Mouse (Mus musculus) hindbrain, embryonic 15.5 days (tissue): Measurements from ENCODE around the gene Ttll5. TPM values are rescaled to one million over a fixed set of nuclear protein-coding genes. Genes with fewer than 3 reads are reported as not detected.

Experiments
- ATAC-seq: fragments of 200-750 bp; cut with Nextera tagmentation; 2 replicates; pipeline ENCODE4 v1.8.0; 2017; ENCODE audit warnings: low read depth, moderate number of reproducible peaks, moderate TSS enrichment; ENCODE audit not compliant: low FRiP score
- H3K27ac ChIP-seq: fragments of 300-500 bp; sonication (generic); replicated peaks from 2 replicates; pipeline ENCODE4 v1.5.1; 2015; ENCODE audit warnings: mild to moderate bottlenecking, inconsistent platforms
- H3K27me3 ChIP-seq: fragments of 300-500 bp; sonication (generic); 2 replicates; pipeline ENCODE4 v1.6.1; 2015; ENCODE audit warnings: control low read depth, inconsistent platforms
- H3K36me3 ChIP-seq: fragments of 300-500 bp; sonication (generic); 2 replicates; pipeline ENCODE4 v1.6.1; 2015; ENCODE audit warnings: control low read depth, inconsistent platforms
- H3K4me1 ChIP-seq: fragments of 300-500 bp; sonication (generic); replicated peaks from 2 replicates; pipeline ENCODE4 v1.6.1; 2015; ENCODE audit warnings: control low read depth, inconsistent platforms
- H3K4me2 ChIP-seq: fragments of 300-500 bp; sonication (generic); 2 replicates; pipeline ENCODE4 v1.6.1; 2015; ENCODE audit warnings: moderate library complexity, mild to moderate bottlenecking, inconsistent platforms
- H3K4me3 ChIP-seq: fragments of 300-500 bp; sonication (generic); 2 replicates; pipeline ENCODE4 v1.5.1; 2015; ENCODE audit warnings: mild to moderate bottlenecking, inconsistent platforms
- H3K9ac ChIP-seq: fragments of 300-500 bp; sonication (generic); 2 replicates; pipeline ENCODE4 v1.6.1; 2015; ENCODE audit warnings: inconsistent platforms
- H3K9me3 ChIP-seq: fragments of 300-500 bp; sonication (generic); 2 replicates; pipeline ENCODE4 v1.6.1; 2016; ENCODE audit warnings: control low read depth, inconsistent platforms
- WGBS: fragments of 180-500 bp; shearing (Covaris S2); methylation state at CpG from one replicate; pipeline ENCODE4 v1.1.7; 2015; 5-methylcytosine and 5-hydroxymethylcytosine counted together
- polyA plus RNA-seq: library from polyadenylated mRNA; unstranded; fragments of >200 nt; fragmentation: Nextera tagmentation; extraction: Ambion mirVana; gene quantifications from 2 replicates; pipeline ENCODE4 v1.2.1, GENCODE M21; 2015

Gene Ttll5
- polyA plus RNA-seq, 1 experiment from 2014 or later, result 11.8 TPM

- Histone ChIP-seq H3K27ac (no peak overlapping the region), H3K4me1 (no peaks in the 10 kb centered on the region), H3K9ac (no peak overlapping the region), H3K4me2 (no peak overlapping the region), H3K36me3 (0 out of 2 replicates have a peak, but pooled peaks cover 5% of the 10 kb centered on the region), H3K27me3 (no peaks in the 10 kb centered on the region), H3K9me3 (no peaks in the 10 kb centered on the region), H3K4me3 (no peak overlapping the region)
- WGBS, result 87% methylated on average over 8 of the region's 8 CpGs
- no peak for ATAC-seq
Observed at GRCm38 (mm10) chr12:85850661-85851060, 26.2 kb downstream of the Ttll5 start.

- Histone ChIP-seq H3K27ac (no peak overlapping the region), H3K4me1 (no peaks in the 10 kb centered on the region; the same call in 1 of the 2 replicates), H3K9me3 (no peaks in the 10 kb centered on the region), H3K27me3 (no peaks in the 10 kb centered on the region), H3K4me3 (no peak overlapping the region), H3K36me3 (0 out of 2 replicates have a peak, but pooled peaks cover 4% of the 10 kb centered on the region), H3K9ac (no peak overlapping the region), H3K4me2 (no peak overlapping the region)
- WGBS, result 92% methylated on average over 4 of the region's 4 CpGs
- no peak for ATAC-seq
Observed at GRCm38 (mm10) chr12:85853836-85854235, 29.4 kb downstream of the Ttll5 start.

GRCm38 (mm10) chr12:85854271-85854670, 29.8 kb downstream of the Ttll5 start:
- ATAC-seq, result no peak
- H3K36me3 ChIP-seq, result 0 out of 2 replicates have a peak, but pooled peaks cover 4% of the 10 kb centered on the region
- WGBS, result 83% methylated on average over 1 of the region's 1 CpGs
- no peak overlapping the region for H3K9ac ChIP-seq
- H3K9me3 ChIP-seq, result no peaks in the 10 kb centered on the region
- H3K27me3 ChIP-seq, result no peaks in the 10 kb centered on the region
- no peak overlapping the region for H3K4me2 ChIP-seq
- H3K4me3 ChIP-seq, result no peak overlapping the region
- H3K4me1 ChIP-seq, result no peaks in the 10 kb centered on the region; the same call in 1 of the 2 replicates
- no peak overlapping the region for H3K27ac ChIP-seq

- H3K27me3 ChIP-seq, result no peaks in the 10 kb centered on the region
- H3K27ac ChIP-seq, result no peak overlapping the region
- no peak overlapping the region for H3K4me3 ChIP-seq
- no peak for ATAC-seq
- no peak overlapping the region for H3K9ac ChIP-seq
- H3K9me3 ChIP-seq, result no peaks in the 10 kb centered on the region
- H3K36me3 ChIP-seq, result 0 out of 2 replicates have a peak, but pooled peaks cover 4% of the 10 kb centered on the region
- no peaks in the 10 kb centered on the region; the same call in 1 of the 2 replicates for H3K4me1 ChIP-seq
- WGBS, result 93% methylated on average over 7 of the region's 7 CpGs
- H3K4me2 ChIP-seq, result no peak overlapping the region
Observed at GRCm38 (mm10) chr12:85857300-85857699, 32.8 kb downstream of the Ttll5 start.

- Histone ChIP-seq H3K4me2 (no peak overlapping the region), H3K9me3 (no peaks in the 10 kb centered on the region), H3K27me3 (no peaks in the 10 kb centered on the region), H3K4me1 (peaks cover 6% of the 10 kb centered on the region), H3K27ac (no peak overlapping the region), H3K36me3 (peaks cover 3% of the 10 kb centered on the region; the same call in 1 of the 2 replicates), H3K9ac (no peak overlapping the region), H3K4me3 (no peak overlapping the region)
- no peak for ATAC-seq
- WGBS, result 67% methylated on average over 3 of the region's 3 CpGs
Observed at GRCm38 (mm10) chr12:85859111-85859510, 34.7 kb downstream of the Ttll5 start.

GRCm38 (mm10) chr12:85859511-85860189, 35.2 kb downstream of the Ttll5 start:
- Histone ChIP-seq H3K9ac (no peak overlapping the region), H3K4me1 (peaks cover 6% of the 10 kb centered on the region), H3K4me3 (no peak overlapping the region), H3K36me3 (peaks cover 7% of the 10 kb centered on the region; the same call in 1 of the 2 replicates), H3K9me3 (no peaks in the 10 kb centered on the region), H3K4me2 (no peak overlapping the region), H3K27me3 (no peaks in the 10 kb centered on the region), H3K27ac (no peak overlapping the region)
- ATAC-seq, result no peak
- 57% methylated on average over 3 of the region's 3 CpGs for WGBS

- WGBS, result 33% methylated on average over 2 of the region's 2 CpGs
- H3K9ac ChIP-seq, result no peak overlapping the region
- no peak for ATAC-seq
- H3K27me3 ChIP-seq, result no peaks in the 10 kb centered on the region
- H3K36me3 ChIP-seq, result peaks cover 7% of the 10 kb centered on the region; the same call in 1 of the 2 replicates
- H3K9me3 ChIP-seq, result no peaks in the 10 kb centered on the region
- H3K27ac ChIP-seq, result peak overlapping the region; percentile 39
- H3K4me1 ChIP-seq, result peaks cover 6% of the 10 kb centered on the region
- no peak overlapping the region for H3K4me3 ChIP-seq
- no peak overlapping the region for H3K4me2 ChIP-seq
Observed at GRCm38 (mm10) chr12:85862514-85862913, 38.1 kb downstream of the Ttll5 start.

- H3K27me3 ChIP-seq, result no peaks in the 10 kb centered on the region
- H3K4me2 ChIP-seq, result no peak overlapping the region
- peaks cover 14% of the 10 kb centered on the region for H3K4me1 ChIP-seq
- no peak overlapping the region for H3K27ac ChIP-seq
- peaks cover 7% of the 10 kb centered on the region; the same call in 1 of the 2 replicates for H3K36me3 ChIP-seq
- no peak overlapping the region for H3K9ac ChIP-seq
- no peak overlapping the region for H3K4me3 ChIP-seq
- ATAC-seq, result no peak
- 91% methylated on average over 3 of the region's 3 CpGs for WGBS
- no peaks in the 10 kb centered on the region for H3K9me3 ChIP-seq
Observed at GRCm38 (mm10) chr12:85865526-85865925, 41.1 kb downstream of the Ttll5 start.

- H3K9ac ChIP-seq, result no peak overlapping the region
- peaks cover 14% of the 10 kb centered on the region for H3K4me1 ChIP-seq
- H3K9me3 ChIP-seq, result no peaks in the 10 kb centered on the region
- no peaks in the 10 kb centered on the region for H3K27me3 ChIP-seq
- H3K4me2 ChIP-seq, result no peak overlapping the region
- H3K27ac ChIP-seq, result no peak overlapping the region
- no peak overlapping the region for H3K4me3 ChIP-seq
- WGBS, result 74% methylated on average over 4 of the region's 4 CpGs
- no peak for ATAC-seq
- H3K36me3 ChIP-seq, result peaks cover 7% of the 10 kb centered on the region; the same call in 1 of the 2 replicates
Observed at GRCm38 (mm10) chr12:85866624-85867023, 42.2 kb downstream of the Ttll5 start.

GRCm38 (mm10) chr12:85867125-85867524, 42.7 kb downstream of the Ttll5 start:
- peaks cover 7% of the 10 kb centered on the region; the same call in 1 of the 2 replicates for H3K36me3 ChIP-seq
- H3K4me1 ChIP-seq, result peaks cover 14% of the 10 kb centered on the region
- no peak overlapping the region for H3K27ac ChIP-seq
- H3K4me2 ChIP-seq, result no peak overlapping the region
- ATAC-seq, result no peak
- H3K4me3 ChIP-seq, result no peak overlapping the region
- no peaks in the 10 kb centered on the region for H3K27me3 ChIP-seq
- H3K9ac ChIP-seq, result no peak overlapping the region
- H3K9me3 ChIP-seq, result no peaks in the 10 kb centered on the region

- Histone ChIP-seq H3K4me1 (peaks cover 8% of the 10 kb centered on the region), H3K9me3 (no peaks in the 10 kb centered on the region), H3K36me3 (0 out of 2 replicates have a peak, but pooled peaks cover 2% of the 10 kb centered on the region), H3K27me3 (no peaks in the 10 kb centered on the region), H3K27ac (peak overlapping the region; percentile 63; the same call in 1 of the 2 replicates), H3K4me2 (no peak overlapping the region), H3K9ac (no peak overlapping the region), H3K4me3 (no peak overlapping the region)
- ATAC-seq, result no peak
- 57% methylated on average over 6 of the region's 6 CpGs for WGBS
Observed at GRCm38 (mm10) chr12:85869423-85869822, 45.0 kb downstream of the Ttll5 start.

- 65% methylated on average over 8 of the region's 8 CpGs for WGBS
- no peaks in the 10 kb centered on the region for H3K9me3 ChIP-seq
Observed at GRCm38 (mm10) chr12:85879631-85880314, 55.3 kb downstream of the Ttll5 start.

More at GRCm38 (mm10) chr12:85879631-85880314, 55.3 kb downstream of the Ttll5 start:
- peak overlapping the region; percentile 57; the same call in 1 of the 2 replicates for H3K27ac ChIP-seq
- H3K4me3 ChIP-seq, result no peak overlapping the region
- 0 out of 2 replicates have a peak, but pooled peaks cover 13% of the 10 kb centered on the region for H3K36me3 ChIP-seq
- H3K4me2 ChIP-seq, result no peak overlapping the region
- no peaks in the 10 kb centered on the region for H3K27me3 ChIP-seq
- no peak overlapping the region for H3K9ac ChIP-seq
- H3K4me1 ChIP-seq, result peaks cover 11% of the 10 kb centered on the region
- ATAC-seq, result peak; percentile 59; the same call in 1 of the 2 replicates
